Mouse (Mus musculus) neural tube, embryonic 13.5 days (tissue): ENCODE measurements around the gene Selenos. TPM values are rescaled to one million over a fixed set of nuclear protein-coding genes. Genes with fewer than 3 reads are reported as not detected.
"Not testable (repeated sequence)": the region's sequence is repeated elsewhere in the genome, so short reads cannot be mapped to it uniquely, and the experiment has no call there.

Experiments used
- ATAC-seq: fragments of 200-750 bp; cut with Nextera tagmentation; 2 replicates; pipeline ENCODE4 v1.8.0; 2017; ENCODE audit warnings: low read depth, mild to moderate bottlenecking, moderate TSS enrichment, moderate library complexity
- H3K27ac ChIP-seq: fragments of 300-500 bp; sonication (generic); replicated peaks from 2 replicates; pipeline ENCODE4 v1.5.1; 2015; ENCODE audit warnings: moderate library complexity, mild to moderate bottlenecking, inconsistent platforms
- H3K27me3 ChIP-seq: fragments of 300-500 bp; sonication (generic); 2 replicates; pipeline ENCODE4 v1.6.1; 2015; ENCODE audit warnings: mild to moderate bottlenecking, inconsistent platforms
- H3K36me3 ChIP-seq: fragments of 300-500 bp; sonication (generic); 2 replicates; pipeline ENCODE4 v1.6.1; 2015; ENCODE audit warnings: mild to moderate bottlenecking, inconsistent platforms
- H3K4me1 ChIP-seq: fragments of 300-500 bp; sonication (generic); replicated peaks from 2 replicates; pipeline ENCODE4 v1.6.1; 2015; ENCODE audit warnings: inconsistent platforms
- H3K4me2 ChIP-seq: fragments of 300-500 bp; sonication (generic); 2 replicates; pipeline ENCODE4 v1.6.1; 2015; ENCODE audit warnings: inconsistent platforms, mild to moderate bottlenecking, moderate library complexity
- H3K4me3 ChIP-seq: fragments of 300-500 bp; sonication (generic); 2 replicates; pipeline ENCODE4 v1.5.1; 2015; ENCODE audit warnings: mild to moderate bottlenecking, inconsistent platforms
- H3K9ac ChIP-seq: fragments of 300-500 bp; sonication (generic); 2 replicates; pipeline ENCODE4 v1.6.1; 2015; ENCODE audit warnings: moderate library complexity, mild to moderate bottlenecking, inconsistent platforms
- H3K9me3 ChIP-seq: fragments of 300-500 bp; sonication (generic); 2 replicates; pipeline ENCODE4 v1.6.1; 2016; ENCODE audit warnings: inconsistent platforms
- WGBS: fragments of 180-500 bp; shearing (Covaris S2); methylation state at CpG from one replicate; pipeline ENCODE4 v1.1.7; 2015; 5-methylcytosine and 5-hydroxymethylcytosine counted together
- polyA plus RNA-seq: library from polyadenylated mRNA; unstranded; fragments of >200 nt; fragmentation: Nextera tagmentation; extraction: Ambion mirVana; gene quantifications from 2 replicates; pipeline ENCODE4 v1.2.1, GENCODE M21; 2015

Selenos gene
- polyA plus RNA-seq, 1 experiment from 2014 or later, result 97.2 TPM

GRCm38 (mm10) chr7:66053946-66054483, 25.4 kb upstream of the Selenos start:
- 90% methylated on average over 4 of the region's 4 CpGs for WGBS
- ATAC-seq, result no peak
- no peaks in the 10 kb centered on the region for H3K36me3 ChIP-seq

GRCm38 (mm10) chr7:66055356-66055755, 24.1 kb upstream of the Selenos start:
- not testable (repeated sequence) for H3K27me3 ChIP-seq

More at GRCm38 (mm10) chr7:66053946-66054483, 25.4 kb upstream of the Selenos start:
- Histone ChIP-seq H3K27me3 (no peaks in the 10 kb centered on the region), H3K4me2 (no peak overlapping the region), H3K4me3 (no peak overlapping the region), H3K4me1 (no peaks in the 10 kb centered on the region), H3K27ac (no peak overlapping the region), H3K9ac (no peak overlapping the region), H3K9me3 (no peaks in the 10 kb centered on the region)

GRCm38 (mm10) chr7:66058703-66059102, 20.7 kb upstream of the Selenos start, which contains the start of gene Snrpa1:
Gene Snrpa1 (plus strand): TSS chr7:66059003.
- 90% methylated on average over 1 of the region's 1 CpGs for WGBS
- Histone ChIP-seq H3K4me1 (peaks cover 22% of the 10 kb centered on the region), H3K4me3 (peak within 1 kb of the TSS; percentile 69), H3K27ac (no peak within 1 kb of the TSS), H3K36me3 (peaks cover 14% of the 10 kb centered on the region), H3K27me3 (no peaks in the 10 kb centered on the region), H3K9ac (peak within 1 kb of the TSS; percentile 80), H3K4me2 (peak within 1 kb of the TSS; percentile 94), H3K9me3 (no peaks in the 10 kb centered on the region)
- ATAC-seq, result no peak

More at GRCm38 (mm10) chr7:66055356-66055755, 24.1 kb upstream of the Selenos start:
- not testable (repeated sequence) for H3K9me3 ChIP-seq, H3K4me2 ChIP-seq, H3K27ac ChIP-seq, H3K9ac ChIP-seq, ATAC-seq, H3K4me3 ChIP-seq, H3K36me3 ChIP-seq, H3K4me1 ChIP-seq
- 15% methylated on average over 2 of the region's 2 CpGs for WGBS

- H3K36me3 ChIP-seq, result peaks cover 26% of the 10 kb centered on the region
- H3K9me3 ChIP-seq, result no peaks in the 10 kb centered on the region
- under 1% methylated on average over 64 of the region's 64 CpGs for WGBS
- peak overlapping the region; percentile 34 for H3K27ac ChIP-seq
- no peaks in the 10 kb centered on the region for H3K27me3 ChIP-seq
- peaks cover 22% of the 10 kb centered on the region for H3K4me1 ChIP-seq
- peak overlapping the region; percentile 80 for H3K9ac ChIP-seq
- H3K4me2 ChIP-seq, result peak overlapping the region; percentile 94
- peak overlapping the region; percentile 69 for H3K4me3 ChIP-seq
- peak; percentile 96 for ATAC-seq
These were observed 19.1 kb upstream of the Selenos start for GRCm38 (mm10) chr7:66060066-66060956.

- Histone ChIP-seq H3K4me1 (peaks cover 22% of the 10 kb centered on the region), H3K9ac (peak overlapping the region; percentile 80), H3K27ac (no peak overlapping the region), H3K36me3 (peaks cover 32% of the 10 kb centered on the region), H3K27me3 (no peaks in the 10 kb centered on the region), H3K4me3 (peak overlapping the region; percentile 69), H3K4me2 (peak overlapping the region; percentile 94), H3K9me3 (no peaks in the 10 kb centered on the region)
- 2% methylated on average over 14 of the region's 14 CpGs for WGBS
- no peak for ATAC-seq
These were observed 18.4 kb upstream of the Selenos start for GRCm38 (mm10) chr7:66061057-66061456.

GRCm38 (mm10) chr7:66076411-66076810, 3.0 kb upstream of the Selenos start:
- 60% methylated on average over 2 of the region's 2 CpGs for WGBS
- Histone ChIP-seq H3K27me3 (no peaks in the 10 kb centered on the region), H3K4me1 (peaks cover 27% of the 10 kb centered on the region), H3K27ac (0 out of 2 replicates have a peak overlapping the region, but pooled peaks have one; percentile 19), H3K4me3 (no peak overlapping the region), H3K36me3 (peaks cover 54% of the 10 kb centered on the region), H3K9ac (no peak overlapping the region), H3K4me2 (no peak overlapping the region), H3K9me3 (no peaks in the 10 kb centered on the region)
- no peak for ATAC-seq

- Histone ChIP-seq H3K27me3 (no peaks in the 10 kb centered on the region), H3K4me3 (peak overlapping the region; percentile 84), H3K27ac (peak overlapping the region; percentile 82; the same call in 1 of the 2 replicates), H3K9ac (peak overlapping the region; percentile 82), H3K9me3 (no peaks in the 10 kb centered on the region), H3K4me2 (peak overlapping the region; percentile 94), H3K4me1 (peaks cover 35% of the 10 kb centered on the region), H3K36me3 (peaks cover 44% of the 10 kb centered on the region)
- no peak for ATAC-seq
- 46% methylated on average over 5 of the region's 5 CpGs for WGBS
These were observed 773 bp downstream of the Selenos start for GRCm38 (mm10) chr7:66080231-66080613.

GRCm38 (mm10) chr7:66083757-66084156, 4.3 kb downstream of the Selenos start:
- Histone ChIP-seq H3K9me3 (no peaks in the 10 kb centered on the region), H3K27me3 (no peaks in the 10 kb centered on the region), H3K36me3 (peaks cover 62% of the 10 kb centered on the region), H3K4me1 (peaks cover 27% of the 10 kb centered on the region), H3K9ac (no peak overlapping the region), H3K4me2 (no peak overlapping the region), H3K4me3 (no peak overlapping the region), H3K27ac (no peak overlapping the region)
- WGBS, result 89% methylated on average over 6 of the region's 6 CpGs
- ATAC-seq, result no peak

- H3K27ac ChIP-seq, result no peak overlapping the region
- peaks cover 70% of the 10 kb centered on the region for H3K36me3 ChIP-seq
- 82% methylated on average over 7 of the region's 7 CpGs for WGBS
- no peaks in the 10 kb centered on the region for H3K9me3 ChIP-seq
- no peak overlapping the region for H3K9ac ChIP-seq
- H3K27me3 ChIP-seq, result no peaks in the 10 kb centered on the region
- H3K4me1 ChIP-seq, result peaks cover 24% of the 10 kb centered on the region
- H3K4me3 ChIP-seq, result no peak overlapping the region
- H3K4me2 ChIP-seq, result no peak overlapping the region
- ATAC-seq, result no peak
These were observed 5.1 kb downstream of the Selenos start for GRCm38 (mm10) chr7:66084546-66084945.

- WGBS, result 92% methylated on average over 4 of the region's 4 CpGs
- no peak overlapping the region for H3K4me2 ChIP-seq
- no peaks in the 10 kb centered on the region for H3K9me3 ChIP-seq
- H3K4me1 ChIP-seq, result 0 out of 2 replicates have a peak, but pooled peaks cover 8% of the 10 kb centered on the region
- H3K9ac ChIP-seq, result no peak overlapping the region
- no peak overlapping the region for H3K4me3 ChIP-seq
- no peak overlapping the region for H3K27ac ChIP-seq
- H3K36me3 ChIP-seq, result peaks cover 94% of the 10 kb centered on the region
- no peak for ATAC-seq
- no peaks in the 10 kb centered on the region for H3K27me3 ChIP-seq
These were observed 8.2 kb downstream of the Selenos start for GRCm38 (mm10) chr7:66087652-66088051.

- peaks cover 92% of the 10 kb centered on the region for H3K36me3 ChIP-seq
- H3K9ac ChIP-seq, result no peak overlapping the region
- H3K4me2 ChIP-seq, result no peak overlapping the region
- 0 out of 2 replicates have a peak, but pooled peaks cover 8% of the 10 kb centered on the region for H3K4me1 ChIP-seq
- no peaks in the 10 kb centered on the region for H3K27me3 ChIP-seq
- no peak for ATAC-seq
- WGBS, result 90% methylated on average over 2 of the region's 2 CpGs
- no peak overlapping the region for H3K4me3 ChIP-seq
- H3K9me3 ChIP-seq, result no peaks in the 10 kb centered on the region
- no peak overlapping the region for H3K27ac ChIP-seq
These were observed 8.6 kb downstream of the Selenos start for GRCm38 (mm10) chr7:66088077-66088476.

GRCm38 (mm10) chr7:66090676-66091190, 11.3 kb downstream of the Selenos start:
- Histone ChIP-seq H3K4me2 (no peak overlapping the region), H3K9me3 (no peaks in the 10 kb centered on the region), H3K27me3 (no peaks in the 10 kb centered on the region), H3K27ac (no peak overlapping the region), H3K4me3 (no peak overlapping the region), H3K36me3 (peaks cover 73% of the 10 kb centered on the region), H3K4me1 (no peaks in the 10 kb centered on the region), H3K9ac (no peak overlapping the region)
- ATAC-seq, result no peak
- WGBS, result 90% methylated on average over 11 of the region's 11 CpGs
